Comparison of ENCODE assay signal across 43 mouse cellular contexts in genomic region chr6:139984069-139984468, GRCm38 (mm10). TPM values are rescaled to one million over a fixed set of nuclear protein-coding genes. Genes with fewer than 3 reads are reported as not detected.
"Had no signal": no experiment of that assay in that cellular context is flagged by ENCODE, and none has a peak within 500 bp of the region (broad histone marks: within the 10 kb centered on the region; RNA-seq: fewer than 3 reads in every experiment).

No protein-coding gene starts in this region.

- H3K9me3 ChIP-seq: forebrain, embryonic 15.5 days; heart, embryonic 13.5 days; heart, embryonic 15.5 days; hindbrain, embryonic 13.5 days; hindbrain, embryonic 15.5 days; limb, embryonic 13.5 days; limb, embryonic 15.5 days; liver, embryonic 12.5 days had no signal

- H3K27me3 ChIP-seq: forebrain, embryonic 15.5 days; heart, embryonic 13.5 days; heart, embryonic 15.5 days; hindbrain, embryonic 13.5 days; hindbrain, embryonic 15.5 days; limb, embryonic 13.5 days; limb, embryonic 15.5 days; liver, embryonic 12.5 days had no signal

- H3K4me2 ChIP-seq: forebrain, embryonic 15.5 days; heart, embryonic 11.5 days; heart, embryonic 13.5 days; heart, embryonic 15.5 days; hindbrain, embryonic 13.5 days; hindbrain, embryonic 15.5 days; limb, embryonic 13.5 days; limb, embryonic 15.5 days; liver, embryonic 12.5 days had no signal

- ATAC-seq: forebrain, embryonic 15.5 days; forebrain, postnatal 0 days; hindbrain, postnatal 0 days; intestine, embryonic 16.5 days; liver, embryonic 12.5 days had no signal

- H3K4me3 ChIP-seq: forebrain, embryonic 15.5 days; heart, embryonic 13.5 days; heart, embryonic 15.5 days; hindbrain, embryonic 13.5 days; hindbrain, embryonic 15.5 days; limb, embryonic 13.5 days; limb, embryonic 15.5 days; liver, embryonic 12.5 days had no signal

- H3K9ac ChIP-seq: forebrain, embryonic 15.5 days; forebrain, postnatal 0 days; heart, embryonic 13.5 days; heart, embryonic 15.5 days; hindbrain, embryonic 13.5 days; hindbrain, embryonic 15.5 days; limb, embryonic 13.5 days; limb, embryonic 15.5 days; liver, embryonic 12.5 days; liver, embryonic 14.5 days had no signal

- H3K36me3 ChIP-seq: forebrain, embryonic 15.5 days; heart, embryonic 13.5 days; heart, embryonic 15.5 days; hindbrain, embryonic 13.5 days; hindbrain, embryonic 15.5 days; limb, embryonic 13.5 days; limb, embryonic 15.5 days; liver, embryonic 12.5 days had no signal

- DNase-seq: forebrain, postnatal 0 days; gastrocnemius, postnatal 14 days; gastrocnemius, postnatal 36 days; heart, adult 18-20 months; heart, postnatal 14 days; heart, postnatal 36 days; kidney, adult 18-20 months; kidney, adult 8-10 months; kidney, postnatal 14 days; kidney, postnatal 36 days; left cerebral cortex, postnatal 4 days; lung, adult 18-20 months had no signal

- H3K4me1 ChIP-seq: heart, embryonic 13.5 days; heart, embryonic 15.5 days; hindbrain, embryonic 13.5 days; hindbrain, embryonic 15.5 days; limb, embryonic 13.5 days; limb, embryonic 15.5 days; liver, embryonic 12.5 days had no signal

- H3K27ac ChIP-seq: forebrain, embryonic 15.5 days; heart, embryonic 13.5 days; heart, embryonic 15.5 days; hindbrain, embryonic 13.5 days; hindbrain, embryonic 15.5 days; hindbrain, postnatal 0 days; limb, embryonic 13.5 days; limb, embryonic 15.5 days; liver, embryonic 12.5 days; liver, embryonic 14.5 days had no signal

RNA-seq across cellular contexts. Expression of gene Capza3, which starts 57.0 kb away (rescaled TPM):
- total RNA-seq: forebrain, postnatal 0 days; gastrocnemius, adult 18-20 months; gastrocnemius, adult 8-10 months; gastrocnemius, postnatal 14 days; gastrocnemius, postnatal 36 days; heart, adult 18-20 months; heart, adult 8-10 months; heart, postnatal 14 days; heart, postnatal 36 days; hematopoietic stem cell, adult 5-6 weeks; hindbrain, postnatal 0 days; layer of hippocampus, postnatal 14 days; left cerebral cortex, adult 18-20 months; left cerebral cortex, adult 8-10 months; left cerebral cortex, postnatal 10 days; left cerebral cortex, postnatal 25 days; left cerebral cortex, postnatal 4 days; liver, adult 2 months had no signal
- polyA plus RNA-seq: forebrain, embryonic 15.5 days; forebrain, postnatal 0 days; frontal cortex, adult 2 months; heart, embryonic 11.5 days; heart, embryonic 13.5 days; heart, embryonic 15.5 days; heart, postnatal 0 days; hindbrain, embryonic 11.5 days; hindbrain, embryonic 13.5 days; hindbrain, embryonic 15.5 days; hindbrain, postnatal 0 days; intestine, embryonic 16.5 days; kidney, embryonic 14.5 days; kidney, embryonic 16.5 days; large intestine, adult 2 months; limb, embryonic 11.5 days; limb, embryonic 13.5 days; limb, embryonic 15.5 days; liver, adult 2 months; liver, embryonic 12.5 days; liver, embryonic 14.5 days; liver, embryonic 16.5 days had no signal

RNA-seq across cellular contexts. Expression of gene Plcz1, which starts 57.2 kb away (rescaled TPM):
- total RNA-seq: gastrocnemius, adult 18-20 months; gastrocnemius, adult 8-10 months; gastrocnemius, postnatal 14 days; gastrocnemius, postnatal 36 days; heart, adult 18-20 months; heart, adult 8-10 months; heart, postnatal 14 days; heart, postnatal 36 days; hematopoietic stem cell, adult 5-6 weeks; hindbrain, postnatal 0 days; liver, adult 2 months had no signal
- polyA plus RNA-seq: heart, embryonic 13.5 days; heart, embryonic 15.5 days; heart, postnatal 0 days; hindbrain, embryonic 11.5 days; intestine, embryonic 14.5 days; intestine, embryonic 16.5 days; kidney, embryonic 14.5 days; large intestine, adult 2 months; limb, embryonic 11.5 days; limb, embryonic 13.5 days; limb, embryonic 15.5 days; liver, adult 2 months; liver, embryonic 12.5 days; liver, embryonic 14.5 days; liver, embryonic 16.5 days had no signal
